29 mouse cellular contexts compared by ENCODE assay signal in genomic region chr5:17280951-17281350, GRCm38 (mm10).
"Had no signal": no experiment of that assay in that cellular context is flagged by ENCODE, and none has a peak within 500 bp of the region (broad histone marks: within the 10 kb centered on the region; RNA-seq: fewer than 3 reads in every experiment).

No protein-coding gene starts in this region.

- ATAC-seq: forebrain, embryonic 13.5 days; forebrain, embryonic 14.5 days; forebrain, embryonic 15.5 days; forebrain, embryonic 16.5 days; forebrain, postnatal 0 days had no signal

- DNase-seq: cerebellum, adult 2 months; cerebellum, adult 8-10 months; cerebellum, adult 9-10 months; cerebellum, adult 9-11 months; cerebellum, postnatal 10 days; cerebellum, postnatal 14 days; cerebellum, postnatal 25 days; cerebellum, postnatal 36 days; embryo, embryonic 11 days; forebrain, postnatal 0 days; gastrocnemius, adult 2 months; gastrocnemius, postnatal 10 days; gastrocnemius, postnatal 14 days; gastrocnemius, postnatal 25 days; gastrocnemius, postnatal 36 days; heart, adult 11 months; heart, adult 18-20 months; heart, adult 2 months had no signal

- H3K9ac ChIP-seq: embryonic facial prominence, embryonic 12.5 days; embryonic facial prominence, embryonic 13.5 days; embryonic facial prominence, embryonic 15.5 days; forebrain, embryonic 12.5 days; forebrain, embryonic 13.5 days; forebrain, embryonic 15.5 days; forebrain, postnatal 0 days had no signal

- H3K9me3 ChIP-seq: embryonic facial prominence, embryonic 10.5 days; embryonic facial prominence, embryonic 12.5 days; embryonic facial prominence, embryonic 13.5 days; embryonic facial prominence, embryonic 15.5 days; forebrain, embryonic 10.5 days; forebrain, embryonic 12.5 days; forebrain, embryonic 13.5 days; forebrain, embryonic 15.5 days had no signal

- H3K36me3 ChIP-seq: embryonic facial prominence, embryonic 10.5 days; embryonic facial prominence, embryonic 12.5 days; embryonic facial prominence, embryonic 13.5 days; embryonic facial prominence, embryonic 15.5 days; forebrain, embryonic 10.5 days; forebrain, embryonic 12.5 days; forebrain, embryonic 15.5 days had no signal

- H3K4me1 ChIP-seq: embryonic facial prominence, embryonic 10.5 days; embryonic facial prominence, embryonic 12.5 days; embryonic facial prominence, embryonic 13.5 days; embryonic facial prominence, embryonic 15.5 days; forebrain, embryonic 10.5 days; forebrain, embryonic 12.5 days; forebrain, embryonic 13.5 days; forebrain, embryonic 15.5 days had no signal

- H3K4me2 ChIP-seq: embryonic facial prominence, embryonic 12.5 days; embryonic facial prominence, embryonic 13.5 days; embryonic facial prominence, embryonic 15.5 days; forebrain, embryonic 12.5 days; forebrain, embryonic 13.5 days; forebrain, embryonic 15.5 days had no signal

- H3K4me3 ChIP-seq: embryonic facial prominence, embryonic 10.5 days; embryonic facial prominence, embryonic 12.5 days; embryonic facial prominence, embryonic 13.5 days; embryonic facial prominence, embryonic 15.5 days; erythroblast, embryonic 14.5 days; forebrain, embryonic 10.5 days; forebrain, embryonic 12.5 days; forebrain, embryonic 13.5 days; forebrain, embryonic 15.5 days; gastrocnemius, adult 2 months; heart, adult 2 months had no signal

- H3K27me3 ChIP-seq: embryonic facial prominence, embryonic 12.5 days; embryonic facial prominence, embryonic 13.5 days; embryonic facial prominence, embryonic 15.5 days; forebrain, embryonic 12.5 days; forebrain, embryonic 13.5 days; forebrain, embryonic 15.5 days had no signal

- H3K27ac ChIP-seq: embryonic facial prominence, embryonic 10.5 days; embryonic facial prominence, embryonic 12.5 days; embryonic facial prominence, embryonic 13.5 days; embryonic facial prominence, embryonic 15.5 days; forebrain, embryonic 10.5 days; forebrain, embryonic 12.5 days; forebrain, embryonic 13.5 days; forebrain, embryonic 15.5 days; gastrocnemius, adult 2 months; heart, adult 2 months had no signal
